Mouse (Mus musculus) neural tube, embryonic 15.5 days (tissue): ENCODE results near the gene Agps. TPM values are rescaled to one million over a fixed set of nuclear protein-coding genes. Genes with fewer than 3 reads are reported as not detected.
A peak's percentile ranks its signal among the peaks of the same experiment; 100 is the strongest.
"Not testable (repeated sequence)": the region's sequence is repeated elsewhere in the genome, so short reads cannot be mapped to it uniquely, and the experiment has no call there.

Experiments
- ATAC-seq: fragments of 200-750 bp; cut with Nextera tagmentation; 2 replicates; pipeline ENCODE4 v1.8.0; 2017; ENCODE audit warnings: mild to moderate bottlenecking, moderate TSS enrichment, moderate library complexity; ENCODE audit not compliant: low FRiP score
- H3K27ac ChIP-seq: fragments of 300-500 bp; sonication (generic); replicated peaks from 2 replicates; pipeline ENCODE4 v1.5.1; 2015; ENCODE audit warnings: mild to moderate bottlenecking, inconsistent platforms
- H3K27me3 ChIP-seq: fragments of 300-500 bp; sonication (generic); replicated peaks from 2 replicates; pipeline ENCODE4 v1.6.1; 2015; ENCODE audit warnings: inconsistent platforms
- H3K36me3 ChIP-seq: fragments of 300-500 bp; sonication (generic); 2 replicates; pipeline ENCODE4 v1.6.1; 2015; ENCODE audit warnings: inconsistent platforms
- H3K4me1 ChIP-seq: fragments of 300-500 bp; sonication (generic); 2 replicates; pipeline ENCODE4 v1.6.1; 2015; ENCODE audit warnings: inconsistent platforms
- H3K4me2 ChIP-seq: fragments of 300-500 bp; sonication (generic); 2 replicates; pipeline ENCODE4 v1.6.1; 2015; ENCODE audit warnings: inconsistent platforms, mild to moderate bottlenecking, moderate library complexity
- H3K4me3 ChIP-seq: fragments of 300-500 bp; sonication (generic); replicated peaks from 2 replicates; pipeline ENCODE4 v1.5.1; 2015; ENCODE audit warnings: mild to moderate bottlenecking, inconsistent platforms
- H3K9ac ChIP-seq: fragments of 300-500 bp; sonication (generic); replicated peaks from 2 replicates; pipeline ENCODE4 v1.6.1; 2015; ENCODE audit warnings: mild to moderate bottlenecking, inconsistent platforms
- H3K9me3 ChIP-seq: fragments of 300-500 bp; sonication (generic); replicated peaks from 2 replicates; pipeline ENCODE4 v1.6.1; 2016; ENCODE audit warnings: inconsistent platforms
- whole genome bisulfite sequencing: fragments of 180-500 bp; shearing (Covaris S2); methylation state at CpG from one replicate; pipeline ENCODE4 v1.1.7; 2015; ENCODE audit warnings: mixed read lengths; 5-methylcytosine and 5-hydroxymethylcytosine counted together
- polyA plus RNA-seq: library from polyadenylated mRNA; unstranded; fragments of >200 nt; fragmentation: Nextera tagmentation; extraction: Ambion mirVana; gene quantifications from 2 replicates; pipeline ENCODE4 v1.2.1, GENCODE M21; 2015

Agps gene
- polyA plus RNA-seq, 1 experiment from 2014 or later: 29.0 TPM

- Histone ChIP-seq H3K4me2 (peak overlapping the region; percentile 49; the same call in 1 of the 2 replicates), H3K9ac (no peak overlapping the region), H3K4me3 (no peak overlapping the region), H3K4me1 (peaks cover 35% of the 10 kb centered on the region), H3K27ac (no peak overlapping the region), H3K36me3 (no peaks in the 10 kb centered on the region), H3K27me3 (0 out of 2 replicates have a peak, but pooled peaks cover 3% of the 10 kb centered on the region), H3K9me3 (no peaks in the 10 kb centered on the region)
- WGBS: 68% methylated on average over 5 of the region's 5 CpGs
- ATAC-seq: no peak
Observed at GRCm38 (mm10) chr2:75964051-75964450, 132.1 kb downstream of the Agps start.

GRCm38 (mm10) chr2:75964512-75964911 is 132.5 kb downstream of the Agps start:
- H3K4me3 ChIP-seq: peak overlapping the region; percentile 10; the same call in 1 of the 2 replicates
- peak; percentile 64; the same call in 1 of the 2 replicates for ATAC-seq

GRCm38 (mm10) chr2:75964972-75965371 is 133.0 kb downstream of the Agps start:
- Histone ChIP-seq H3K9me3 (no peaks in the 10 kb centered on the region), H3K4me3 (peak overlapping the region; percentile 10; the same call in 1 of the 2 replicates), H3K9ac (no peak overlapping the region), H3K4me2 (peak overlapping the region; percentile 49), H3K27ac (0 out of 2 replicates have a peak overlapping the region, but pooled peaks have one; percentile 18), H3K4me1 (peaks cover 26% of the 10 kb centered on the region), H3K27me3 (0 out of 2 replicates have a peak, but pooled peaks cover 3% of the 10 kb centered on the region), H3K36me3 (no peaks in the 10 kb centered on the region)
- peak; percentile 76; the same call in 1 of the 2 replicates for ATAC-seq
- 23% methylated on average over 5 of the region's 5 CpGs for WGBS

More at GRCm38 (mm10) chr2:75964512-75964911, 132.5 kb downstream of the Agps start:
- H3K36me3 ChIP-seq: no peaks in the 10 kb centered on the region
- peak overlapping the region; percentile 49 for H3K4me2 ChIP-seq
- 0 out of 2 replicates have a peak overlapping the region, but pooled peaks have one; percentile 12 for H3K9ac ChIP-seq
- 0 out of 2 replicates have a peak, but pooled peaks cover 3% of the 10 kb centered on the region for H3K27me3 ChIP-seq
- 0 out of 2 replicates have a peak overlapping the region, but pooled peaks have one; percentile 18 for H3K27ac ChIP-seq
- WGBS: 13% methylated on average over 14 of the region's 14 CpGs
- H3K4me1 ChIP-seq: peaks cover 30% of the 10 kb centered on the region
- H3K9me3 ChIP-seq: no peaks in the 10 kb centered on the region

GRCm38 (mm10) chr2:75974131-75974530 is 142.2 kb downstream of the Agps start:
- WGBS: 61% methylated on average over 9 of the region's 9 CpGs
- H3K27ac ChIP-seq: no peak overlapping the region
- no peak for ATAC-seq
- no peak overlapping the region for H3K4me3 ChIP-seq
- H3K4me2 ChIP-seq: no peak overlapping the region
- no peak overlapping the region for H3K9ac ChIP-seq
- H3K4me1 ChIP-seq: no peaks in the 10 kb centered on the region
- H3K27me3 ChIP-seq: no peaks in the 10 kb centered on the region
- H3K9me3 ChIP-seq: no peaks in the 10 kb centered on the region
- no peaks in the 10 kb centered on the region for H3K36me3 ChIP-seq

GRCm38 (mm10) chr2:75976070-75976469 is 144.1 kb downstream of the Agps start:
- not testable (repeated sequence) for H3K27me3 ChIP-seq, H3K4me1 ChIP-seq, H3K9me3 ChIP-seq, H3K9ac ChIP-seq, H3K4me2 ChIP-seq, H3K36me3 ChIP-seq, H3K27ac ChIP-seq, ATAC-seq, H3K4me3 ChIP-seq
- 93% methylated on average over 2 of the region's 2 CpGs for WGBS

- H3K4me1 ChIP-seq, H3K9me3 ChIP-seq, H3K9ac ChIP-seq, H3K36me3 ChIP-seq, H3K27me3 ChIP-seq, ATAC-seq, H3K4me3 ChIP-seq, H3K27ac ChIP-seq: not testable (repeated sequence)
- WGBS: 28% methylated on average over 18 of the region's 24 CpGs
- peak within 1 kb of the TSS; percentile 39 for H3K4me2 ChIP-seq
Observed at GRCm38 (mm10) chr2:75977752-75978368, 145.9 kb downstream of the Agps start, which contains the start of gene Ttc30a2. Gene Ttc30a2, minus strand, starts transcription at chr2:75978170.

Other genes starting within 250 kb of the Agps start
- 171 and 210 TPM in 2 replicates for gene Hnrnpa3, start 172.9 kb upstream of the Agps start, polyA plus RNA-seq
- gene Nfe2l2, start 127.5 kb upstream of the Agps start, polyA plus RNA-seq: 12.1 and 23.3 TPM in 2 replicates
- gene Ttc30b, start 106.4 kb downstream of the Agps start, polyA plus RNA-seq: 17.3 and 17.4 TPM in 2 replicates
- 0.68 and 0.96 TPM in 2 replicates for gene Ttc30a2, start 146.0 kb downstream of the Agps start, polyA plus RNA-seq
- gene Ttc30a1, start 149.8 kb downstream of the Agps start, polyA plus RNA-seq: 7.4 and 7.6 TPM in 2 replicates